Mouse (Mus musculus) thymus, postnatal 10 days (tissue): ENCODE measurements around the gene Apoh.
A peak's percentile ranks its signal among the peaks of the same experiment; 100 is the strongest.

Experiments
- DNase-seq, 2 experiments: peaks; one replicate each; pipeline ENCODE4 v3.0.0; 2021; ENCODE audit warnings: low spot score in 2 of 2

Gene Apoh

DNA sequence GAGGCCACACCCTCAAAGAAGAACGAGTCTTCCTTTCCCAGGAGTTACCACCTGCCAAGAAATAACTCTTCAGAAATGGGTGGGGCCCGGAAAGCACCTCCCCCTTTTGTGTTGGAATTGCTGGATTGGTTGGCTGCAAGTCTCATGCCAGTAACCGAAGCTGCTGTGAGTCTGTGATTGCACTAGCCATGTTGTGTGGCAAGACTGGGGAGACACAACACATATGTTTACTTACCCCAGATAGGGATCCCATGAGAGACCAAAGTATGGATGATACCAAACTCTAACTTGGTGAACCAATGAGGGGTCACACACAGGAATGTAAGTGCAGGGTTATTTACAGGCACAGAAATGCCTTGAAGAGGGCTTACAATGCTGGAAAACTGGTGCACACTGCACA lies 39.5 kb downstream of the Apoh start:
- no peak for DNase-seq

DNA sequence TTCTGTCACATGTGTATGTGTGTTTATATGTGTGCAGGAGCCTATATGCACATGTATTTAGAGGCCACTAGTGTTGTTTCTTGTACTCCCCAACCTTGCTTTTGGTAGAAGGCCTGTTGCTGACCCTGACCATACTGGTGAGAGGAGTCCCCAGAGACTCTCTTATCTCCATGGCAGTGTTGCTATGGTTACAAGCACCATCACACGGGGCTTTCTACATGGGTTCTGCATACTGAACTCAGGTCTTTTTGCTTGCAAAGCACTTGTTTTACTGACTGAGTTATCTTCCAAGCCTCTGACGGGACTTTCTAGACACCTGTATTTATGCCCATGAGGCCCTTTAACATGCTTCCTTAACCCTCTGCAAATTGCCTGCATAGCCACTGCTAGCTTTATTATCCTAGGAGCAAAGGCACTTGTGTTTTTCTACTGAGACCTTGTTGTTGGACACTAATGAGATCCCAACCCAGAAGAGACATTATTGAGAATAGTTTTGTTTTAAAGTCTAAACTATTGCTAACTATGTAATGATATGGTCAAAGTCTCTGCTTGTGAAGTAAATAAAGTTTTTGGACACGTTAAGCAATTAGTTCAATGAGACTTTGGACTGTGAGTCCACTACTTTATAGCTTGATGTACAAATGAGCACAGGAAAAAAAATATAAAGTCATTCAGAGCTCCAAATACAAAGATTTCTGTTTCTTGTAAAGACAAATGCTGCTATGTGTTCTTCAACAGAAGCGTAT lies 41.9 kb downstream of the Apoh start:
- DNase-seq = no peak

DNA sequence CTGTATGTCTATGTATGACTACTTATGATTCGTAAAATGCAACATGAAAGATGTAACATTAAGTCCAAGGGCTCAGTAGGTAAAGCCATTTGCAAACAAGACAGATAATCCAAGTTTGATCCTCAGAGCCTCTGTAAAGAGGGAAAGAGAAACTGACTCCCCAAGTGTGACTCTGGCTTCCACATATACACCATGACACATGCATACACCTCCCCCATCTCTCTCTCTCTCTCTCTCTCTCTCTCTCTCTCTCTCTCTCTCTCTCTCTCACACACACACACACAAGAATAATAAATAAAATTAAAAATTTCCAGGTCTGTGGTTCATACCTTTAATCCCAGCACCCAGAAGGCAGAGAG lies 42.5 kb downstream of the Apoh start:
- DNase-seq = no peak

DNA sequence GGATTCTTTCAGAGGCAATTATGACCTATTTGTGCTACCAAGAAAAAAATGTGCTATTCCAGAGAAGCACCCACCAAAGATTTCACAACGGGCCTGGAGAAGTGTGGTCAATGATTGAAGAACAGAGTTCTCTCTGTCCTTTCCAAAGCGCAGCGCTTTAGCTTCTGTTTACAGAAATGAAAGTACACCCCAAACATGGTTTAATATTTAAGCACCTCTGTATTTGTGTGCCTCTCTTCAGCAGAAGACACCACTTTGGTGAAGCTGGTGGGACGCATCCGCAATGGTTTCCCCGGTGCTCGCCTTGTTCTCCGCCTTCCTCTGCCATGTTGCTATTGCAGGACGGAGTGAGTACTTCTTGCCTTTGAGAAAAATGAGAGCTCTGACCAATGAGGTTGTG lies 51.9 kb downstream of the Apoh start:
- DNase-seq = no peak

DNA sequence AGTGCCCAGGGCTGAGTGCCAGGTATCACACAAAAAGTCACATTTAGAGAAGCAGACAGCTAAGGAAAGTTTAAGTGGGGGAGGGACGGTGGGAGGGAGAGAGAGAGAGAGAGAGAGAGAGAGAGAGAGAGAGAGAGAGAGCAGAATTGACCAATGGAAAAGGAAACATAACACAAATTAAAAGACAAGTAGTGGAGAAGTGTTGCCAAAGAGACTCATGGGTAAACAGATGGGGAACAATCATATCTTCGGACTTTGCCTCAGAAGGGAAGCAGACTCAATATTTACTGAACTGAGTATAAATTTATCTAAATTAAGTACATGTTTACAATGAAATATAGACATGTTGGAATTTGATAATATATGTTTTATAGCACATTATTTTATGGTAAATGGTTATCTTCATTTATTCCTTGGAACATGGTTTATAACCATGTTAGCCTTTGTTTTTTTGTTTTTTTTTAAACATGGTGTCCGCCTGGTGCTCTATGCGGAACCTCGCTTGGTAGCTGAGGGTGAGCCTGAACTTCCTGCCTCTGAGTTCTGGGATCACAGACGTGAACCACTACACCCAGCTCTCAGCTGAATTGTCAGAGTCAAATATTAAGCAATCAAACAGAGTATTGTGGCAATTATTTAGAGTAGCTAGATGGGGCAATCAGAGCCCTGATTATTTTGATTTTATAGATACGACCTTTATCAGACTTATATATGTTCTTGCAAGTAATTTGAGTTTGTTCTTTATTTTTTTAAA lies 53.1 kb downstream of the Apoh start:
- no peak for DNase-seq

DNA sequence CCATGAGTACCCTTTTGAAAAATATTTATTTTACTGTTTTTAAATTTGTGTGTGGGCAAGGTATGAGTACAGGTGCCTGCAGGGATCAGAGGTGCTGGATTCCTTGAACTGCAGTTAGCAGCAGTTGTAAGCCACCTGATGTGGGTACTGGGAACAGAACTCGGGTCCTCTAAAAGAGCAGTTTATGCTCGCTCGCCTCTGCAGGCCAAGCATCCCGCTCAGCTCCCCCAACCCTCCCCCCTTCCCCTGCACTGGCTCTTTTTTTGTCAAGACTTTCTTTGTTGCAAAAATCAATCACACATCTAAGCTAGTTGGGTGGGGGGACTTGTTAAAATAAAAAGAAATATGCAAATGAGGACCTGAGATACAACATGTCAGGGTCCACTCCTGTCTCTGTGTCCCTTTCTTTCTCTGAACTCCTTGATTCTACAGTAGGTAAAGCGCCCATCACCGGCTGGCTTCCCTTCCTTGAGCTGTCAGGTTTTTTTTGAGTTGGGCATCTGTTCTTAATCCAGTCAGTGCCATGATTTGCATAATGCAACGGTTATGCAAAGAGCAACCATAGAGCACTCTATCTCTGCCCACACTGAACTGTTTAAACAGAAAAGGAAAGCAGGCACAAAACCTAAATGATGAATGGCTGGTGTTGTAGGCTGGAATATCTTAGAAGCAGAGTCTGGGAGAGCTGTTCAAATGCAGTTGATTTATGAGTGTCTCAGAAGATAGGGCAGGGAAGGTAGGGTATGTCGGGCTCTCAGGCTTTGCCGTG lies 66.9 kb downstream of the Apoh start:
- DNase-seq = no peak

DNA sequence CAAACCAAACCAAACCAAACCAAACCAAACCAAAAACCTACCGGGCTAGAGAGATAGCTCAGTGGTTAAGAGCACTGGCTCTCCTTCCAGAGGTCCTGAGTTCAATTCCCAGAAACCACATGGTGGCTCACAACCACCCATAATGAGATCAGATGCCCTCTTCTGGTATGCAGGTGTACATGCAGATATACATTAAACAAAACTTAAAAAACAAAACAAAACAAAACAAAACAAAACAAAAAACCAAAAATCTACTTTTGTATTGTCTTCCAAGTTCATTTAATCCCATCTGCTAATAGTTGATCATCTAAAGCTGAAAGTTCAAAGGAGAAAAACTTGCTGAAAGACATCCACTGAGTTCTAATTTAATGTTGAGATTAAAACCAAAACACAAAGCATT lies 73.2 kb downstream of the Apoh start:
- no peak for DNase-seq

- peak in 1 of 2 experiments; percentile 17 for DNase-seq
These were observed 75.4 kb downstream of the Apoh start for GRCm38 (mm10) chr11:108418540-108418939.

GRCm38 (mm10) chr11:108419242-108419641 lies 76.1 kb downstream of the Apoh start:
- DNase-seq = no peak

DNA sequence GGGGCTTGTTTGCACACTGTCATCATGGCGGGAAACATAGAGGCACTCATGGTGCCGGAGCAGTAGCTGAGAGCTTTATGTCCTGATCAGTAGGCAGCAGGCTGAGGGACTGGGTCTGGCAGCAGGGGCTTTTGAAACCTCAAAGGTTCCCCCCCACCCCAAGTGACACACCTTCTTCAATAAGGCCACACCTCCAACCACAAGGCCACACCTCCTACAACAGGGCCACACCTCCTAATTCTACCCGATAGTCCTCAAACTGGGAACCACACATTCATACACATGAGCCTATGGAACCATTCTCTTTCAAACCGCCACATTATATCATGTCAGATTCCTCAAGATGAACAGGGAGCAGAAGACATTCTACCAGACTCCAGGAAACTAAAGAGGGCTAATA lies 77.6 kb downstream of the Apoh start:
- DNase-seq = no peak

DNA sequence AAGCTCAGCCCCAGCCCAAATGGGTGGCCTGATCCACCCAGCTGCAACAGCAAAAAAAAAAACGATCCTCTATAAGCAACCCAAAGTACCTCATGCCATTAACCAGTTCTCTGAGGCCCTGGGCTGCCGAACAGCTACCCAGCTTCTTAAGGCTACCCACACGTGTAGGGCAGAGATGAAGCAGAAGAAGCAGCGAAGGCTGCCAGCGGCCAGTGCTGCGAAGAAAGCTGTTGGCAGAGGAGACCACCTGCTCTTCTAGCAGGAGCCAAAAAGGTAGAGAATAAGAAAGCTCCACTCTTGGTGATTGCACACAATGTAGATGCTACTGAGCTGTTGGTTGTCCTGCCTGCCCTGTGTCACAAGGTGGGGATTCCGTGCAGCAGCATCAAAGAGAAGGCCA lies 80.1 kb downstream of the Apoh start:
- DNase-seq = no peak

DNA sequence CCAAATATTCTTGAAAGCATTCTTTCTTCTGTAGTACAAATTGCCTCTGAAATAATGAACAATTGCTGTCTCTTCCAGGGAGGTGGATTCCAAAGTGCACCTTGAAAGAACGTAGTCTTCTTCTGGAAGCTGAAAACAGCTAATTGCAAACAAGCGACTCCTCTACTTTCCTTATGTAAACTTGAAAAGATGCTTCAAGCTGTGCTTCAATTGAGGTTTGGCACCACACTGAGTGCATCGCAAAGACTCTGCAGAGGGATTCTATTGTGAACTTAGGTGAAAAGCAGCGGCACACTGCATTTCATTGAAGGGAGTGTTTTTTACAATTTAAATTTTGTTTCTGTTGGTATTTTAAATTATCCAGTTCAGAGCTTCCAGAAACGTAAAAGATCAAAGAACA lies 81.0 kb downstream of the Apoh start:
- no peak for DNase-seq

GRCm38 (mm10) chr11:108424889-108425591 lies 81.9 kb downstream of the Apoh start, which contains the start of gene Cep112:
TSS of gene Cep112 (plus strand) at chr11:108425192.
- peak; percentile 88 to 93 for DNase-seq

GRCm38 (mm10) chr11:108425592-108425921 lies 82.4 kb downstream of the Apoh start:
- DNase-seq = peak; percentile 6 to 7

- no peak for DNase-seq
These were observed 82.9 kb downstream of the Apoh start for GRCm38 (mm10) chr11:108426086-108426485.

DNA sequence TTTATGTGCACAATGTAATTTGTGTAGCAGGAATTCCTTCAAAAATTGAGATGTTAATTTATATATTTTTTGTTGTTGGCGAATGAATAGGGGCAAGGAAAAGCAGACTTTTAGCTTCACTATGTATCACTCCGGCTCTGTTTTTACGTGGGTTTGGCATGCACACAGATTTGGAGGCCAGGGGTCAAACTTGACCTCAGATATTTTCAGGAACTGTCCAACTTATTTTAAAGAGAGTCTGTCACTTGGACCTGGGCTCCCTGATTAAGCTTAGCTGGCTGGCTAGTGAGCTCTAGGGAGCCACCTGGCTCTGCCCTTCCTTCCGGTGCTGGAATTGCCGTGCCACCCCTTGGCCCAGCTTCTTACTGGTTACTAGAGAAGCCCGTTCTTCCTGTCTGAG lies 84.0 kb downstream of the Apoh start:
- DNase-seq = no peak

DNA sequence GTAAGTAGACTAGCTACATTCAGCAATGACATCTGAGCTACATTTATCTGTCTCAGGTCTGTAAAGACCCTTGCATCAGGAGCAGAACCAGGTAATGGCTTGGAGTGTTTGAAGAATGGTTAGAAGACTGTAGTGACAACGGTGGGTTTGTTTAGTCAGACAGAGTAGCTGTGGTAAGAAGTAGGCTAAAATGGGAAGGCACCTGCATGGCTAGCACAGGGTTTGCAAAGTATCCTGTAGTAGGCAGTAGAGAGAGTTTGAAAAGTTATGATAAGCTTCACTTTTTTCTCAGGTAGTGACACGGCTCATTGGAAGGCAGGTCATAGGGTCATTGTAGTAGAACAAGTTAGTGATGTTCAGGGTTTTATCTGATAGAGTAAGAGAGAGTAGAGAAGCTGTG lies 85.9 kb downstream of the Apoh start:
- no peak for DNase-seq

- DNase-seq = no peak
These were observed 100.9 kb downstream of the Apoh start for GRCm38 (mm10) chr11:108443893-108444563.

DNA sequence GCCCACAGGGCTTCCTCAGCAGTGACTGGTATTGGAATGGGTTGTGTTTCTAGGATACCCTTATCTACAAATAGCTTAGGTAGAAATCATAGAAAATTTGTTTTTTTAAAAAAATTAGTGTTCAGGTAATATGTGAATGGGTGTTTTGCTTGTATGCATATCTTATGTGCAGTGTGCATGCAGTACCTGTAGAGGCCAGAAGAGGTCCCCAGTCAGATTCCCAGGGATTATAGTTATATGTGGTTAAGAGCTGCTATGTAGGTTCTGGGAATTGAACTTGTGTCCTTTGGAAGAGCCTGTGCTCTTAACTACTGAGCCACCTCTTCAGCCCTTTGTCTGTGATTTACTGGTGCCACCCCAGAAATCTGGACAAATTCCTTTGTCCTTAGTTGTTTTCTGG lies 104.0 kb downstream of the Apoh start:
- DNase-seq = peak in 1 of 2 experiments; percentile 16

DNA sequence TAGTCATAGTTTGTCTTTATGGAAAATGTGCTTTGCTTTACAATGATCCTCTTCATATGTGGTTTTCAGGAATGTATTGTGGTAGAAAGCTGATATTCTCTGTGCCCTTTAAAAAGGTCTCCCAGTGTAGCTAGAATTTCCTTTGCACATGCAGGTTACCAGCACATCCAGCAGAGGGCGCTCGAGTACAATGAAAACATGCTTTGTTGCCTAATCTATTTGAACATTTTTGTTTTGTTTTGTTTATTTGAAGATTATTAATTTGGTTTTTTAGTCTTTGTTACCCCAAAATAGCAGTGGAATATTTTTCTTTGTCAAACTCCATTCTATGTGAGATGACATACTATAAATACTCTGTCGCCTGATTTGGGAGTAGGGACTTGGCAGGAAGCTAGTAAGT lies 106.7 kb downstream of the Apoh start:
- DNase-seq = peak in 1 of 2 experiments; percentile 73

- no peak for DNase-seq
These were observed 116.4 kb downstream of the Apoh start for GRCm38 (mm10) chr11:108459599-108459998.
